Mouse (Mus musculus) G1E-ER4 (cell line): ENCODE results near the gene Sc5d. TPM values are rescaled to one million over a fixed set of nuclear protein-coding genes. Genes with fewer than 3 reads are reported as not detected.

Source experiments
- GATA1 ChIP-seq: IDR thresholded peaks from one replicate; pipeline ENCODE4 v1.8.0; 2012; ENCODE audit warnings: low read length, inconsistent platforms
- polyA plus RNA-seq: library from polyadenylated mRNA; stranded (reverse); fragments of >175 nt; gene quantifications from 2 replicates; pipeline ENCODE4 v1.2.3, GENCODE M21; 2012

Gene Sc5d
- polyA plus RNA-seq, 1 experiment, result 3.8 TPM

GRCm38 (mm10) chr9:42217685-42218084 is 46.4 kb downstream of the Sc5d start:
- no peak for TF ChIP-seq GATA1

DNA sequence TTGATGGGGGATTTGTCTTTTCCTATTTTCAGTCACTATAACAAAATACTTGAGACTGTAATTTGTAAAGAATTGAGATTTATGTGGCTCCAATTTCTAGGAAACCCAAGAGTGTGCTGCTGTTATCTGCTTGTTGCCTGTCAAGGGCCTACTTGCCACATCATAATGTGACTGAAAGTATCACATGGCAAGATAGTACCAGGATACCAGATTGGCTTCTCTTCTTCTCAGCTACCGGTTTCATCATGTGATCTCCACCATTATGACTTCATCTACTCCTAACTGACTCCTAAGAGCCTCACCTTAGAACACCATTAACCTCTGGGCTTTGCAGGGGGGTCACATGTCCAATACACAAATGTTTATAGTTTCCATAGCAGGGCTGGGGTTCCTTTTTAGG is 49.9 kb downstream of the Sc5d start:
- no peak for TF ChIP-seq GATA1

DNA sequence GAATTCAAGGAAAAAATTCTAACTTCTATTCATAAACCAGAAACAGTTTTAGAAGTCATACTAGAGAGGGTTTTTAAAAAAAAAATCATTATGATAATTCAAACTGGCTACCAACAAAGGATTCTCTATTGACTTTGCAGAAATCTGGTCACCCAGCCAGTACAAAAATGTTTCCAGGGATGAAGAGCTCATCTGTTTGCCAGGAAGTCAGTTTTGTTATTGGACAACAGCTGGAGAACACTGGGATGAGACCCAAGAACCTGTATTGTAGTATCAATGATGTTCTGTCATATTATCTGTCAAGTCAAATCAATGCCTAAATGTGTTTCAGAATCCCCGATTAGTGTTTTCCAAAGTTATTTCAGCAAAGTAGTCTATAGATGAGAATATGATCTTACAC is 50.9 kb downstream of the Sc5d start:
- no peak for TF ChIP-seq GATA1

DNA sequence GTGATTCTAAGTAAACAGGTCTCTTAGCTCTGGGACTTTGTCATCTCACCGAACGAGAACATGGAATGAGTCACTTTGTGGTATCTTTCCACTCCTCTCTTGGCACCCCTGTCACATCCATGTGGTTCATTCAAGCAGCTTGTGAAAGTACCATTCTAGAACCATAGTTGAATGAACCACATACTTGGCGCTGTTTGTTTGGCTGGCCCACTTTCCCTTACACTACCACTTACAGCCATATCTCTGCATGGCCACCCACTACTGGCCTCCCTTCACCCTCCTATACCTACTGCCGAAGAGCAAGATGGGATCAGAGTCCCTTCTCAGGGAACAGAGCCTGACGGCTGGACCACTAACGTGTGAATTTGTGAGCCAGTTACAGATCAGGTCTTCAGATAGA is 54.4 kb downstream of the Sc5d start:
- TF ChIP-seq GATA1, result no peak

- TF ChIP-seq GATA1, result no peak
Observed at GRCm38 (mm10) chr9:42208463-42208862, 55.6 kb downstream of the Sc5d start.

DNA sequence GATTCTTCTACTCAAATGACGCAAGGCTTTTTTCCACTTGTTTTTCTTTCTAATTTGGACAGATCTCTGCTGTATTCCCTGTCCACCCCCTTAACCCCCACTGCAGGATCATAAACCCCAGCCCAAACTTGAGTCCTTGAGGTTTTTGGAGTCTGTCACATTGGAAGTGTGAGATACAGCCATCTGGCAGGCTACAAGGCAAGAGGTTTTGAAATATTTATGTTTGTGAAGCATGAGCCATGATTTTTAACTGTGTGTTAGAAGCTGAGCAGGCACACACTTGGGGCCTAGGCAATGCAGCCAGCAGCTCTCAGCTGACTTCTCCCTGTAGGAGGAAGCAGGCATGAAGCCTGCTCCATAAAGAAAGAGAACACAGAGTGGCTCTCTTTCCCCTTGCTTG is 57.3 kb downstream of the Sc5d start:
- TF ChIP-seq GATA1, result no peak

GRCm38 (mm10) chr9:42202271-42202670 is 61.8 kb downstream of the Sc5d start:
- TF ChIP-seq GATA1, result no peak

Other genes starting within 250 kb of the Sc5d start
- not detected in 2 replicates for gene Sorl1, start 140.0 kb downstream of the Sc5d start, polyA plus RNA-seq
- gene Tecta, start 135.7 kb upstream of the Sc5d start, polyA plus RNA-seq, result not detected in 2 replicates
- 7.1 and 12.7 TPM in 2 replicates for gene Tbcel, start 243.6 kb upstream of the Sc5d start, polyA plus RNA-seq